Mouse (Mus musculus): ENCODE measurements around the gene 1110051M20Rik. TPM values are rescaled to one million over a fixed set of nuclear protein-coding genes. Genes with fewer than 3 reads are reported as not detected.
A peak's percentile ranks its signal among the peaks of the same experiment; 100 is the strongest.

1110051M20Rik gene
- total and polyA plus RNA-seq, 3 experiments, result 21.1 to 34.0 (median 26.2) TPM

GRCm38 (mm10) chr2:91413811-91414210 is 30.7 kb downstream of the 1110051M20Rik start:
- no peaks in the 10 kb centered on the region for H3K27me3 ChIP-seq (replicated peaks)
- H3K4me1 ChIP-seq (ENCODE audit: control insufficient read depth in 1 of 2, insufficient read depth in 2 of 2), result peaks cover 3 to 17% of the 10 kb centered on the region in 2 experiments; a peak in 2 of 4 replicates
- no peak overlapping the region for H3K4me2 ChIP-seq (ENCODE audit: insufficient read depth, low read depth, poor library complexity, severe bottlenecking)
- in situ Hi-C loops (cut with MboI; ENCODE audit: low pct_ligation_motif_present, low pct_unique_long_range_greater_than_20kb, low sequenced_read_pairs), result no loop called here
- no peaks in the 10 kb centered on the region for H3K79me2 ChIP-seq (replicated peaks; ENCODE audit: control insufficient read depth, extremely low read depth, insufficient read depth, poor library complexity, severe bottlenecking)
- dilution Hi-C loops (cut with MboI; ENCODE audit: extremely low pct_ligation_motif_present, extremely low pct_unique_long_range_greater_than_20kb, low sequenced_read_pairs), result no loop called here
- H3K9ac ChIP-seq (ENCODE audit: insufficient read depth, low read depth), result no peak overlapping the region
- TF ChIP-seq GABPA (IDR thresholded peaks at IDR 0.05; ENCODE audit: insufficient replicate concordance, low read depth, low read length) (no peak), ZC3H11A (IDR thresholded peaks at IDR 0.05; ENCODE audit: low read depth, low read length) (no peak), IRF4 (IDR thresholded peaks at IDR 0.05; ENCODE audit: low read depth, low read length) (no peak), SIN3A (IDR thresholded peaks at IDR 0.05; ENCODE audit: low read length) (no peak), PAX5 (IDR thresholded peaks at IDR 0.05; ENCODE audit: low read length) (no peak), CHD1 (IDR thresholded peaks at IDR 0.05; ENCODE audit: low read depth, low read length) (no peak), NRF1 (IDR thresholded peaks at IDR 0.05; ENCODE audit: low read depth, low read length) (no peak), ZNF384 (IDR thresholded peaks at IDR 0.05; ENCODE audit: low read depth, low read length) (no peak), CTCF (conservative IDR thresholded peaks at IDR 0.05 in 1 of 2, IDR thresholded peaks at IDR 0.05 in 1 of 2; ENCODE audit: low read depth in 2 of 2, low read length in 2 of 2) (no peak), JUN (IDR thresholded peaks at IDR 0.05; ENCODE audit: insufficient read depth, low read depth, low read length) (no peak), BHLHE40 (IDR thresholded peaks at IDR 0.05; ENCODE audit: low read depth, low read length) (no peak), USF2 (conservative IDR thresholded peaks at IDR 0.05; ENCODE audit: low read depth, low read length) (no peak)
- DNase-seq (ENCODE audit: extremely low read depth), result no peak
- no peaks in the 10 kb centered on the region for H3K9me3 ChIP-seq (replicated peaks; ENCODE audit: low read length)
- H3K27ac ChIP-seq (ENCODE audit: insufficient read depth, low read depth), result no peak overlapping the region
- H3K36me3 ChIP-seq (replicated peaks in 1 of 2; ENCODE audit: control insufficient read depth in 1 of 2, insufficient read depth in 1 of 2, low read length in 1 of 2), result peaks cover 0 to 4% of the 10 kb centered on the region in 2 experiments
- no peak overlapping the region for H3K4me3 ChIP-seq (replicated peaks in 1 of 3; ENCODE audit: low read depth in 2 of 3, low read length in 2 of 3, poor library complexity in 1 of 3)

GRCm38 (mm10) chr2:91412361-91412760 is 32.1 kb downstream of the 1110051M20Rik start:
- no peak overlapping the region for H3K4me2 ChIP-seq (ENCODE audit: insufficient read depth, low read depth, poor library complexity, severe bottlenecking)
- no peak overlapping the region for H3K4me3 ChIP-seq (replicated peaks in 1 of 3; ENCODE audit: low read depth in 2 of 3, low read length in 2 of 3, poor library complexity in 1 of 3)
- no peaks in the 10 kb centered on the region for H3K9me3 ChIP-seq (replicated peaks; ENCODE audit: low read length)
- no peak overlapping the region for H3K9ac ChIP-seq (ENCODE audit: insufficient read depth, low read depth)
- no peak overlapping the region for H3K27ac ChIP-seq (ENCODE audit: insufficient read depth, low read depth)
- H3K27me3 ChIP-seq (replicated peaks), result no peaks in the 10 kb centered on the region
- H3K4me1 ChIP-seq (ENCODE audit: control insufficient read depth in 1 of 2, insufficient read depth in 2 of 2), result peaks cover 3 to 17% of the 10 kb centered on the region in 2 experiments; a peak in 2 of 4 replicates
- peak; percentile 11 for DNase-seq (ENCODE audit: extremely low read depth)
- peaks cover 0 to 4% of the 10 kb centered on the region in 2 experiments for H3K36me3 ChIP-seq (replicated peaks in 1 of 2; ENCODE audit: control insufficient read depth in 1 of 2, insufficient read depth in 1 of 2, low read length in 1 of 2)
- TF ChIP-seq ELF1 (IDR thresholded peaks at IDR 0.05; ENCODE audit: low read depth, low read length), result 0 out of 2 replicates have a peak, but pooled peaks have one; percentile 24
- TF ChIP-seq CHD2 (IDR thresholded peaks at IDR 0.05; ENCODE audit: low read length), result no peak
- TF ChIP-seq JUND (conservative IDR thresholded peaks at IDR 0.05; ENCODE audit: low read depth, low read length), result no peak
- TF ChIP-seq MAZ (IDR thresholded peaks at IDR 0.05; ENCODE audit: low read depth, low read length), result no peak
- no peak for TF ChIP-seq PAX5 (IDR thresholded peaks at IDR 0.05; ENCODE audit: low read length)
- no peak for TF ChIP-seq MAX (IDR thresholded peaks at IDR 0.05; ENCODE audit: low read length)
- dilution Hi-C loops (cut with MboI; ENCODE audit: extremely low pct_ligation_motif_present, extremely low pct_unique_long_range_greater_than_20kb, low sequenced_read_pairs) (no loop called here), in situ Hi-C loops (cut with MboI; ENCODE audit: low pct_ligation_motif_present, low pct_unique_long_range_greater_than_20kb, low sequenced_read_pairs) (no loop called here)
- H3K79me2 ChIP-seq (replicated peaks; ENCODE audit: control insufficient read depth, extremely low read depth, insufficient read depth, poor library complexity, severe bottlenecking), result no peaks in the 10 kb centered on the region
